Mouse (Mus musculus): ENCODE data around the gene Hlcs.

- TF ChIP-seq EP300 (optimal IDR thresholded peaks at IDR 0.05) (no peak), CTCF (IDR thresholded peaks at IDR 0.05; ENCODE audit: low read depth) (no peak)
These were observed 151.4 kb downstream of the Hlcs start for GRCm38 (mm10) chr16:94162000-94162399.
